Mouse (Mus musculus) neural tube, embryonic 12.5 days (tissue): ENCODE results near the gene Arid5b. TPM values are rescaled to one million over a fixed set of nuclear protein-coding genes. Genes with fewer than 3 reads are reported as not detected.
A peak's percentile ranks its signal among the peaks of the same experiment; 100 is the strongest.

ENCODE experiments used
- ATAC-seq: fragments of 200-750 bp; cut with Nextera tagmentation; 2 replicates; pipeline ENCODE4 v1.8.0; 2017; ENCODE audit warnings: low read depth, mild to moderate bottlenecking, moderate TSS enrichment, moderate library complexity; ENCODE audit not compliant: low FRiP score
- H3K27ac ChIP-seq: fragments of 300-500 bp; sonication (generic); 2 replicates; pipeline ENCODE4 v1.5.1; 2016
- H3K27me3 ChIP-seq: fragments of 300-500 bp; sonication (generic); replicated peaks from 2 replicates; pipeline ENCODE4 v1.6.1; 2016; ENCODE audit warnings: mild to moderate bottlenecking
- H3K36me3 ChIP-seq: fragments of 300-500 bp; sonication (generic); 2 replicates; pipeline ENCODE4 v1.6.1; 2016; ENCODE audit warnings: mild to moderate bottlenecking
- H3K4me1 ChIP-seq: fragments of 300-500 bp; sonication (generic); 2 replicates; pipeline ENCODE4 v1.6.1; 2016
- H3K4me2 ChIP-seq: fragments of 300-500 bp; sonication (generic); replicated peaks from 2 replicates; pipeline ENCODE4 v1.6.1; 2016; ENCODE audit warnings: mild to moderate bottlenecking
- H3K4me3 ChIP-seq: fragments of 300-500 bp; sonication (generic); 2 replicates; pipeline ENCODE4 v1.5.1; 2016
- H3K9ac ChIP-seq: fragments of 300-500 bp; sonication (generic); 2 replicates; pipeline ENCODE4 v1.6.1; 2016; ENCODE audit warnings: mild to moderate bottlenecking
- H3K9me3 ChIP-seq: fragments of 300-500 bp; sonication (generic); 2 replicates; pipeline ENCODE4 v1.6.1; 2016; ENCODE audit warnings: mild to moderate bottlenecking
- WGBS: fragments of 180-500 bp; shearing (Covaris S2); methylation state at CpG from one replicate; pipeline ENCODE4 v1.1.7; 2016; 5-methylcytosine and 5-hydroxymethylcytosine counted together
- polyA plus RNA-seq: library from polyadenylated mRNA; unstranded; fragments of >200 nt; fragmentation: Nextera tagmentation; extraction: Ambion mirVana; gene quantifications from 2 replicates; pipeline ENCODE4 v1.2.1, GENCODE M21; 2016

The Arid5b gene
- polyA plus RNA-seq, 1 experiment from 2014 or later, result 18.3 TPM

DNA sequence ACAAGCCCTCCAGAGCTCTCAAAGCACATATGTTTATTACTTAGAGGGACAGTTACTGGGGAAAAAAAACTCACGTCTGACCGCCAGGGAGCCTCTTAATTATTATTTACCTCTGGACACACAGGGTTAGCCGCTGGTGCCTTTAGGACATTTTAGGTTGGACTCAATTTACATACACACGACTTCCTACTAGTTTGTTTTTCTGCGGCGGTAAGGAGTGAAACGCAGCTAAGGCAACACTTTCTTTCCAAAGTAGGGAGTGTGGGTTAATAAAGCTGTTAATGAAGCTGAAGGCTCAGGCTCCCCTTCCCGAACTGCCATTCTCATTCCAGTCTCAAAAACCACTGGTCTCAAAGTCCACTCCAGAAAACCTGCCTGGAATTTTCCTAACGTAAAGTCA, 142.5 kb downstream of the Arid5b start:
- H3K27ac ChIP-seq, result 0 out of 2 replicates have a peak overlapping the region, but pooled peaks have one; percentile 4
- peak overlapping the region; percentile 20 for H3K4me3 ChIP-seq
- H3K4me2 ChIP-seq, result peak overlapping the region; percentile 67
- no peak for ATAC-seq
- peak overlapping the region; percentile 44 for H3K9ac ChIP-seq
- no peaks in the 10 kb centered on the region for H3K27me3 ChIP-seq
- H3K4me1 ChIP-seq, result peaks cover 30% of the 10 kb centered on the region
- H3K36me3 ChIP-seq, result peaks cover 12% of the 10 kb centered on the region
- WGBS, result 2% methylated on average over 9 of the region's 9 CpGs
- H3K9me3 ChIP-seq, result no peaks in the 10 kb centered on the region; the same call in 1 of the 2 replicates

DNA sequence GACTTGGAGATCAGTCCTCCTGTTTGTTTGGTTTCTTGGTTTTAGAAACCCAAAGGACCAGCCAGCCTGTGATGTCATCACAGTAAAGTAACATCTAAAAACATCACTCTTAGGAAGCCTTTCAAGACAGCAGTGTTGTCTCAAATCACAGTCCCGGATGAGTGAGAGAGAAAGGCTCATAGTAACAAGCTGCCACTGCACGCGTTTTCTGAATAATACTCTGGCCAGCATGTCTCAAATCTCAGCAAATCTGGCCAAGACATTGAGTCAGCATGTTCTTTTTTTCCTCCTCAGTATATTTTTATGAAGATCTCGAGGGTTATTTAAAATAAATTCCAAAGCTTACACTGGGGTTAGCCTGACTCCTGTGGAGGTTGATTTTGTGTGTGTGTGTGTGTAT, 143.1 kb downstream of the Arid5b start:
- no peaks in the 10 kb centered on the region; the same call in 1 of the 2 replicates for H3K9me3 ChIP-seq
- no peaks in the 10 kb centered on the region for H3K27me3 ChIP-seq
- H3K4me2 ChIP-seq, result peak overlapping the region; percentile 67
- no peak overlapping the region for H3K27ac ChIP-seq
- 36% methylated on average over 4 of the region's 4 CpGs for whole genome bisulfite sequencing
- no peak overlapping the region for H3K4me3 ChIP-seq
- peaks cover 12% of the 10 kb centered on the region for H3K36me3 ChIP-seq
- H3K4me1 ChIP-seq, result peaks cover 30% of the 10 kb centered on the region
- H3K9ac ChIP-seq, result no peak overlapping the region
- ATAC-seq, result no peak

DNA sequence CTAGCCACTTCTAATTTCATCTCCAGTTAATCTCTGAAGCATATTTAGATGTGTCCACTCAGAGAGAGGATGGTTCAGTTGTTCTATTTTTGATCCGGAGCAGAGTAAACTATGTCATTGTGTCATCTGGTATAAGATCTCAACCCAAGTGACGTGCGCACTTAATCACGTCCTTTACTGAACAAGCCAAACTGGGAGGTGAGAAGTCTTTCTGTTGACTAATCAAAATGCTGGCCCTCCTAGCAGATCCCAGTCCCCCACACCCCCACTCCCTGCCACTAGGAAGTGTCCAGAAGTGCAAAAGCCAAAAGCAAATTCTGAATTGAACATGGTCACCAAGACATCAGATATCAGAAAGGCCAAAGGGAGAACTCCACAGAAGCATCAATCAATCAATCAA, 144.0 kb downstream of the Arid5b start:
- no peak overlapping the region for H3K9ac ChIP-seq
- H3K4me2 ChIP-seq, result no peak overlapping the region
- peaks cover 30% of the 10 kb centered on the region for H3K4me1 ChIP-seq
- no peaks in the 10 kb centered on the region; the same call in 1 of the 2 replicates for H3K9me3 ChIP-seq
- no peak for ATAC-seq
- H3K27ac ChIP-seq, result no peak overlapping the region
- no peak overlapping the region for H3K4me3 ChIP-seq
- peaks cover 12% of the 10 kb centered on the region for H3K36me3 ChIP-seq
- WGBS, result 86% methylated on average over 4 of the region's 4 CpGs
- H3K27me3 ChIP-seq, result no peaks in the 10 kb centered on the region

DNA sequence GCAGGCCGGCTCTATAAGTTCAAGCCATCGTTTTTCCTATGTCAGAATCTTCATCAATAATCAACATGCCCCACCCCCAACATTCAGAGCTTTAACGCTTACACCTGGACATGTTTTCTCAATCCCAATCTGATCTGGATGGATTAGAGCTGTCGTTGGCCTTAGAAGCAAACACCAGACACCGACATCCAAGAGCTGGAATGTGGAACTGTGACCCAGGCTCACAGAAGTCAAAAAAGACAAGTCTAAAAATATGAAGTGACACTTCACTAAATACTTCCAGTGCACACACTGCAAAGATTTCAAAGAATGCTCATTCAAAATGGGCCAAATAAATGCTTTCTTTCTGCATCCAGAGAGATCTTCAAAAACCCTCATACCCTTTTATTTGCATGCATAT, 144.5 kb downstream of the Arid5b start:
- no peak overlapping the region for H3K4me3 ChIP-seq
- H3K36me3 ChIP-seq, result peaks cover 12% of the 10 kb centered on the region
- ATAC-seq, result no peak
- H3K9ac ChIP-seq, result no peak overlapping the region
- H3K9me3 ChIP-seq, result no peaks in the 10 kb centered on the region; the same call in 1 of the 2 replicates
- 86% methylated on average over 5 of the region's 5 CpGs for WGBS
- no peak overlapping the region for H3K27ac ChIP-seq
- H3K4me1 ChIP-seq, result peaks cover 30% of the 10 kb centered on the region
- H3K27me3 ChIP-seq, result no peaks in the 10 kb centered on the region
- H3K4me2 ChIP-seq, result no peak overlapping the region

DNA sequence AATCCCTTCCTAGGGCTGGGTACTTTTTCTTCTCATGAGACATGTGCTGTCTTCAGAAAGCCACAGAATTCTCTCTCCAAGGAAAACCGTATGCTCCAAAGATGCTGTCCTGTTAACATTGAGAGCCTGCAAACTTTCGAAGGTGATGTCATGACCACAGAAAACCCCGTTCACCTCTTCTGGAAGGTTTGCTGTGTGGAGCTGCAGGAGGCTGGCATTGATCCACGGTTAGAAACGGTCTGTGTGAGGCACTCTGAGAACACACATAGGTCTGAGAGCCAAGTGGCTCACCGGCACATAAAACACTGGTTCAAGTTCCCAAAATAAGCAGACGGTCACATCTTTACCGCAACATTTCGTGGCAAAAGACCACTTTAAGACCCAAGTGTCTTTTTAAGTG, 145.9 kb downstream of the Arid5b start:
- no peak overlapping the region for H3K27ac ChIP-seq
- no peak overlapping the region for H3K4me3 ChIP-seq
- no peaks in the 10 kb centered on the region for H3K27me3 ChIP-seq
- WGBS, result 89% methylated on average over 9 of the region's 9 CpGs
- no peak overlapping the region for H3K4me2 ChIP-seq
- no peaks in the 10 kb centered on the region for H3K9me3 ChIP-seq
- H3K36me3 ChIP-seq, result peaks cover 7% of the 10 kb centered on the region; the same call in 1 of the 2 replicates
- peaks cover 30% of the 10 kb centered on the region for H3K4me1 ChIP-seq
- H3K9ac ChIP-seq, result no peak overlapping the region
- ATAC-seq, result no peak

DNA sequence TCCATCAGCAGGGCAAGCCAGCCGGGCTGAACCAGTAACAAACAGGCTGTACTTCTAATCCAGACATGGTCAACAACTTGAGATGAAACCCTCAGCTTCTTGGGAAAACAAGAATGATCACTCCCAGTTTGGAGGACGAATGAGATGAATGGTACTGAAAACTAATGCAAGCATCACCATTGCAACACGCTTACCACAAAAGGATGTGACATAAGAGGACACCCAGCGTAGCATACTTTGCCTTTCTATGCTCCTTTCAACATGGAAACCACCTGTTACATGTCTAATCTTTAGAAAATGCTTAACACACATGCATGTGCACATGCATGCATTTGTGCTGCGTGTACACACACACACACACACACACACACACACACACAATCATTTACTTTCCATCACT, 146.4 kb downstream of the Arid5b start:
- H3K36me3 ChIP-seq, result peaks cover 7% of the 10 kb centered on the region; the same call in 1 of the 2 replicates
- H3K4me2 ChIP-seq, result no peak overlapping the region
- H3K27me3 ChIP-seq, result no peaks in the 10 kb centered on the region
- H3K4me3 ChIP-seq, result no peak overlapping the region
- ATAC-seq, result no peak
- peaks cover 26% of the 10 kb centered on the region for H3K4me1 ChIP-seq
- no peak overlapping the region for H3K27ac ChIP-seq
- WGBS, result 91% methylated on average over 5 of the region's 5 CpGs
- H3K9me3 ChIP-seq, result no peaks in the 10 kb centered on the region
- no peak overlapping the region for H3K9ac ChIP-seq

DNA sequence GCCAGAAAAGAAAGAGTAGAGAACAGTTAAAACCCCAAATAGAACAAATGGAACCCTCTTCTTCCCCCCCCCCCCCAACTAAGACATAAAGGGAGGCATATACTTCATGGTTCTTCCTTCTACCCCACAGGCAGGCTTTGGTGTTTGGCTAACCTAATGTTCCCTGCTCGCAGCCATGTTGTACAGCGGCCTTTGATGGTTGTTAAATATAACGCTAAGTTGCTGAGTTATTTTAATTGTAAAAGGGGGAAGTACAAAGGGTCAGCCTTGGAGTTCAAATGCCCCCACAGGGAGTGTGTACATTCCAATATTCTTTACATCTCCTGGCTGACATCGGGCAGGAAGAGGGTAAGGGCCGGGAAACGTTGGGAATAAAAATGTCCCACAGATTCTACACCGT, 148.9 kb downstream of the Arid5b start:
- H3K4me1 ChIP-seq, result peaks cover 2% of the 10 kb centered on the region; the same call in 1 of the 2 replicates
- 70% methylated on average over 7 of the region's 7 CpGs for WGBS
- no peak overlapping the region for H3K4me3 ChIP-seq
- H3K27me3 ChIP-seq, result no peaks in the 10 kb centered on the region
- peaks cover 7% of the 10 kb centered on the region; the same call in 1 of the 2 replicates for H3K36me3 ChIP-seq
- H3K9me3 ChIP-seq, result no peaks in the 10 kb centered on the region
- no peak overlapping the region for H3K9ac ChIP-seq
- no peak overlapping the region for H3K27ac ChIP-seq
- ATAC-seq, result no peak
- no peak overlapping the region for H3K4me2 ChIP-seq

DNA sequence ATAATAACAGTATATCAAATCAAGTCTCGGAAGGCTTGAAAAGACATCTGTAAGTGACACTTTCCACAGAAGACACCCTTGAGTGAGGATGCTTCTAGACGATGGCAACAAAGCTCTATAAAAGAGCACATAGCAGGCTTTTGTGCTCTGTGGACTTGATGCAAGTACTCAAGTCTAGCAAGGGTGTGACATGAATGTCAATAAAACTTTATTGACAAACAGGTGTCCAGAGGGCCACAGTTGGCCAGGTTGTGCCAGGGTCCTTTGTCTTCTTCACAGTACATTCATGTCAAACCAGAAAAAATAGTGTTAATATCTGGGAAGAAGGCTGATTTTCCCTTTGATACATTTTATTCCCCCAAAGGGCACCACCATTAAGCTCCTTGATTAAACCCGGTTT, 149.5 kb downstream of the Arid5b start:
- Histone ChIP-seq H3K36me3 (peaks cover 7% of the 10 kb centered on the region; the same call in 1 of the 2 replicates), H3K4me3 (no peak overlapping the region), H3K27me3 (no peaks in the 10 kb centered on the region), H3K9ac (no peak overlapping the region), H3K9me3 (no peaks in the 10 kb centered on the region), H3K4me1 (no peaks in the 10 kb centered on the region), H3K27ac (no peak overlapping the region), H3K4me2 (no peak overlapping the region)
- 75% methylated on average over 3 of the region's 3 CpGs for WGBS
- ATAC-seq, result no peak

DNA sequence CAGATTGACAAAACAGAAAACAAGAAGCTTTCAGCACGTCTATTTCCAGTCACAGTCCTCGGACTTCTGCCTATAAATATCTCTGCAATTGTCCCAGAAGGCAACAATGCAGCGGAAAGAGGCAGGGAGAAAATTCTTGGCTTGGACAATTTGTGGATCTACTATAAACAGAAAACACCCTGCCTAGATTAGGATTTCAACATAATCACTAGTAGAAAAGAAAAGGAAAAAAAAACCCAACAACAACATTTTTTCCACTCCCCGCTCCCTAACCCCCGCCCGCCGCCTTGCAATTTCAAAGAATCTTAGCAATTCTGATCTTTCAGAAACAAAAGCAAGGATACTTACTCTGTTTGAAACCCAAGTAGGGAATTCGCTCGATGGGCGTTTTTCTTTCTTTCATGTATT, 150.1 kb downstream of the Arid5b start:
- Histone ChIP-seq H3K9me3 (no peaks in the 10 kb centered on the region), H3K27me3 (no peaks in the 10 kb centered on the region), H3K4me2 (no peak overlapping the region), H3K4me3 (no peak overlapping the region), H3K4me1 (no peaks in the 10 kb centered on the region), H3K27ac (no peak overlapping the region), H3K36me3 (peaks cover 7% of the 10 kb centered on the region; the same call in 1 of the 2 replicates), H3K9ac (no peak overlapping the region)
- WGBS, result 73% methylated on average over 10 of the region's 10 CpGs
- ATAC-seq, result no peak

DNA sequence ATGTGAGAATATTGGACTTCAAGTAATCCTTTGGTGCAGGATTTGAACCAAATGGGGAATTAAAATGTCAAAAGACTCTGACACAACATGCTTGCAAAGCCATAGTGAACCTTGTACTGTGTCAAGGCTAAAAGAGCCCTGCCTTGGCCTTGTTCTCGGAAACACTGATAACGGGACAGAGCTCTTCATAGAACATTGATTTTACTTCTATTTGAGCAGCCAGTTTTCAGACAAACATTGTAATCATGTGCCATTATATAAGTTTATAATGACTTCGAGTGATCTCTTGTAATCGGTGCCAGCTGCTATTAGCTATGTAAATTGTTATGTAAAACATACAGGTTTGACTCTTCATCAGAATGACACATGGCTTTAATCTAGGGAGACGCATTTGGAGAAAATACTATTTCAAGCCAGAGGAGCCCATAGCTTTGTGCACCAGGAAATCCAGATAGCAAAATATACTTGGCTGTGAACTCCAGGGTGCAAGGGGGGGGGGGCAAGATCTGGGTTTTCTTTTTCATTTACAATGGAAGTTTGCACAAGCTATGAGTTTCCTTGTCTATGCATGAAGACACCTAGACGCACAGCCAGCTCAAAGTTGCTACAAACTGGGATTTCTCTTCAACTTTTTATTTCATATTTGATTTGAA, 150.8 kb downstream of the Arid5b start:
- Histone ChIP-seq H3K4me3 (no peak overlapping the region), H3K4me2 (no peak overlapping the region), H3K9ac (no peak overlapping the region), H3K27ac (no peak overlapping the region), H3K36me3 (peaks cover 2% of the 10 kb centered on the region; the same call in 1 of the 2 replicates), H3K27me3 (no peaks in the 10 kb centered on the region), H3K9me3 (no peaks in the 10 kb centered on the region), H3K4me1 (no peaks in the 10 kb centered on the region)
- WGBS, result 85% methylated on average over 6 of the region's 6 CpGs
- no peak for ATAC-seq

DNA sequence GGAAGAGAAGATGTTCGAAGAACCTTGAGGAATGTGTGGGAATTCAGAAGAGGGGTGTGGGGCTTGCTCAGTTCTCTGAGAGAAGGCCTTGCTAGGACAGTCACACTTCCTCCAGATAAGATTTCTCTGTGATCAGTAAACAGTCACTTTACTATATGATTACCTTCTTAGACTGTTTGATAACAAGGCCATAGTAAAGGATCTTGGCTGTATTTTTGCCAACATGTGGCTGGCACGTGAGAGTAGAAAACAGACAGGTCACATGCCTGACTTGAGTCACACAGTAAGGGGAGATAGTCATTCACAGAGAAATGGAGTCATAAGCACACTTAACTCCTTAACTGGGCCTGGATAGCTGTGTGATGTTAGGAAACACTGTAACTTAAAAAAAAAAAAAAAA, 151.4 kb downstream of the Arid5b start:
- H3K4me2 ChIP-seq, result no peak overlapping the region
- WGBS, result 87% methylated on average over 2 of the region's 2 CpGs
- no peaks in the 10 kb centered on the region for H3K36me3 ChIP-seq
- no peak overlapping the region for H3K4me3 ChIP-seq
- no peak for ATAC-seq
- no peaks in the 10 kb centered on the region for H3K27me3 ChIP-seq
- H3K27ac ChIP-seq, result no peak overlapping the region
- H3K9ac ChIP-seq, result no peak overlapping the region
- H3K9me3 ChIP-seq, result no peaks in the 10 kb centered on the region
- no peaks in the 10 kb centered on the region for H3K4me1 ChIP-seq

DNA sequence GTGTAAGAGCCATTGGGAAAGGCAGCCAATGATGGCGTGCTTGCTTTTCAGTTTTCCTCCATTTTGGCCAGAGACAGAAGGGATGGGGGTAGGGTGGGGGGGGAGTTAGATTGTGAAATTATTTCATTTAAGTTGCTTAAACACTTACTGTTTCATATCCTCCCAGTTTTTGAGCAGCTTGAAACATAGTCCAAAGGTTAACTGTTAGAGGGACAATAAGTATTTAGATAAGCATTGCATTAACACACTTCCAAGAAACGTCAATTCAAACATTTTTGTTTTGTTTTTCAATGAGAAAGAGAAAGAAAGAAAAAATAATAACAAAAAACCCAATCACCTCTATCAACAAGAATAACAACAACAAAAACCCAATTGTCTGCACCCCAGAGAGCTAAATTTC, 152.0 kb downstream of the Arid5b start:
- H3K27ac ChIP-seq, result no peak overlapping the region
- no peak overlapping the region for H3K9ac ChIP-seq
- no peak overlapping the region for H3K4me3 ChIP-seq
- no peak for ATAC-seq
- H3K27me3 ChIP-seq, result no peaks in the 10 kb centered on the region
- H3K4me2 ChIP-seq, result no peak overlapping the region
- WGBS, result 76% methylated on average over 2 of the region's 2 CpGs
- H3K9me3 ChIP-seq, result no peaks in the 10 kb centered on the region
- no peaks in the 10 kb centered on the region for H3K36me3 ChIP-seq
- no peaks in the 10 kb centered on the region for H3K4me1 ChIP-seq

DNA sequence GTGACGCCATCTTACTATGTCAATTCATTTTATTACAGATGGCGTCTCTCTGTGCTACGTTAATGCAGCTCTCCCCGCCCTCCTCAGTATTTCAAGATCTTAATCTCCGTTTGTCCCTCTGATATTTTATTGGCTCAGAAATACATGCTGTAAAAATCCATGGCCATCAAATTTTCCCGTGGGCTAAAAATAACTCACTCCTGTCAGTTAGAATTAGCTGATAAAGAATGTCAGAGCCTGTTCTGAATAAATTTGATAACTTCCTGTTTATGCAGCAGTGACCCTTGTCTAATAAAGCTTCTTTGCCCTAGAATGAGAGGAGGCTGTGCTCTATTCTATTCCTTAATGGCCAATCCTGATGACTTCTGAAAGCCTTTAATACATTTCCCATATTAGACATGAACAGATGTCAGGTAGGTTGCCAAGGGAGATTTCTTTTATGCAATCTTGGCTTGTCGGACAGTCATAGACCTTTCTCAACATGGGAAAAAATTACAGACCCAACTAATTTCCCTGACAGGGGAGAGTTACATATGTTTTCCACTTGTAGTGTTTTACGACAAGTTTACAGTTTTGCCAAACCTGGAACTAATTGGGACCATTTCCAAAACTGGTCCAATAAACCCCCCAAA, 152.5 kb downstream of the Arid5b start:
- 65% methylated on average over 8 of the region's 8 CpGs for WGBS
- Histone ChIP-seq H3K4me2 (no peak overlapping the region), H3K4me1 (no peaks in the 10 kb centered on the region), H3K9me3 (no peaks in the 10 kb centered on the region), H3K9ac (no peak overlapping the region), H3K36me3 (no peaks in the 10 kb centered on the region), H3K27me3 (no peaks in the 10 kb centered on the region), H3K4me3 (no peak overlapping the region), H3K27ac (no peak overlapping the region)
- no peak for ATAC-seq
